Mouse (Mus musculus) stomach, embryonic 15.5 days (tissue): ENCODE results near the gene Rbpjl. TPM values are rescaled to one million over a fixed set of nuclear protein-coding genes. Genes with fewer than 3 reads are reported as not detected.

Experiments used
- ATAC-seq: fragments of 200-750 bp; cut with Nextera tagmentation; 2 replicates; pipeline ENCODE4 v1.8.0; 2017; ENCODE audit warnings: low read depth, moderate number of reproducible peaks, moderate TSS enrichment; ENCODE audit not compliant: insufficient read depth, low FRiP score
- H3K27ac ChIP-seq: fragments of 300-500 bp; sonication (generic); 2 replicates; pipeline ENCODE4 v1.5.1; 2015; ENCODE audit warnings: mild to moderate bottlenecking, inconsistent platforms
- H3K27me3 ChIP-seq: fragments of 300-500 bp; sonication (generic); replicated peaks from 2 replicates; pipeline ENCODE4 v1.6.1; 2015; ENCODE audit warnings: inconsistent platforms
- H3K36me3 ChIP-seq: fragments of 300-500 bp; sonication (generic); 2 replicates; pipeline ENCODE4 v1.6.1; 2015; ENCODE audit warnings: inconsistent platforms
- H3K4me1 ChIP-seq: fragments of 300-500 bp; sonication (generic); 2 replicates; pipeline ENCODE4 v1.6.1; 2015; ENCODE audit warnings: inconsistent platforms
- H3K4me2 ChIP-seq: fragments of 300-500 bp; sonication (generic); 2 replicates; pipeline ENCODE4 v1.6.1; 2015; ENCODE audit warnings: mild to moderate bottlenecking, inconsistent platforms
- H3K4me3 ChIP-seq: fragments of 300-500 bp; sonication (generic); replicated peaks from 2 replicates; pipeline ENCODE4 v1.5.1; 2015; ENCODE audit warnings: inconsistent platforms
- H3K9ac ChIP-seq: fragments of 300-500 bp; sonication (generic); 2 replicates; pipeline ENCODE4 v1.6.1; 2015; ENCODE audit warnings: inconsistent platforms
- H3K9me3 ChIP-seq: fragments of 300-500 bp; sonication (generic); 2 replicates; pipeline ENCODE4 v1.6.1; 2016; ENCODE audit warnings: inconsistent platforms
- WGBS: fragments of 180-500 bp; shearing (Covaris S2); methylation state at CpG from one replicate; pipeline ENCODE4 v1.1.7; 2015; 5-methylcytosine and 5-hydroxymethylcytosine counted together
- polyA plus RNA-seq: library from polyadenylated mRNA; unstranded; fragments of >200 nt; fragmentation: Nextera tagmentation; extraction: Ambion mirVana; gene quantifications from 2 replicates; pipeline ENCODE4 v1.2.1, GENCODE M21; 2015

Rbpjl gene
- polyA plus RNA-seq, 1 experiment from 2014 or later: 49.2 TPM

GRCm38 (mm10) chr2:164441731-164442130 is 38.8 kb downstream of the Rbpjl start:
- no peaks in the 10 kb centered on the region for H3K9me3 ChIP-seq
- peak overlapping the region; percentile 57; the same call in 1 of the 2 replicates for H3K9ac ChIP-seq
- peak overlapping the region; percentile 57 for H3K27ac ChIP-seq
- H3K27me3 ChIP-seq: no peaks in the 10 kb centered on the region
- H3K4me1 ChIP-seq: peaks cover 40% of the 10 kb centered on the region
- peak overlapping the region; percentile 57 for H3K4me3 ChIP-seq
- H3K4me2 ChIP-seq: peak overlapping the region; percentile 73
- ATAC-seq: no peak
- 26% methylated on average over 7 of the region's 7 CpGs for WGBS
- H3K36me3 ChIP-seq: no peaks in the 10 kb centered on the region

DNA sequence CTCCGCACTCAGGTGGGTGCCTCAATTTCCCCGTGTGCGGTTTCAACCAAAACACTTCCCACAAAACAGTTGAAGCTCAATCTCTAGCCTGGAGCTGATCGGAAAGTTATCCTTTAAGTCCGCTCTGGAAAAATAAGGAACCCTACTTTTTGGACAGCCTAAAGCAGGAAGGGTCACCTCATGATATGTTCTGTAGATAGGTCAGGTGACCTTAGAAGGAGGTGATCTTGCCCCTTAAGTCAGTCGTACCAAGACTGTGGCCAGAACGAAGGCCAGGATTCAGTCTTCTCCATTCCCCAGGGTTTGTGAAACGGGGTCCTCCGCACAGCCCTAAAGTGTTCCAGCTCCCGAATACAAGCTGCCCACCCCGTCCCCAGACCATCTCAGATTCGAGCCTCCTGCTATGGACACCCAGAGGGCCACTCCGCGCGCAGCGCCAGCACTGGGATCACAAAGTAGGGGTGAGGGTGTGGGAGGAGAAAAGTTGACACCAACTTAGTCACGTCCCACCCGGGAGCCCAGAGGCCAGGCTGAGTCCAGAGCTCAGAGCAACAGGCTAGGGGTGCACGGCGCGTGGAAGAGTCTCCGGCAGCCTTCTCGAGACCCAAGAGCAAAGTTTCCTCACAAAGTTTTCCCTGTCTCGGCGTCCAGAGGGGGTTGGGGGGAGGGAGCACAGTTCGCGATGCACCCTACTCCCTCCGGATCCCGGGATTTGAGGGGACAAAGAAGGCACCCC is 39.5 kb downstream of the Rbpjl start:
- H3K4me3 ChIP-seq: peak overlapping the region; percentile 57
- H3K36me3 ChIP-seq: no peaks in the 10 kb centered on the region
- H3K27ac ChIP-seq: peak overlapping the region; percentile 86
- ATAC-seq: peak; percentile 50
- H3K9me3 ChIP-seq: no peaks in the 10 kb centered on the region
- H3K4me2 ChIP-seq: peak overlapping the region; percentile 73
- H3K9ac ChIP-seq: peak overlapping the region; percentile 57
- H3K27me3 ChIP-seq: no peaks in the 10 kb centered on the region
- 2% methylated on average over 29 of the region's 29 CpGs for WGBS
- peaks cover 40% of the 10 kb centered on the region for H3K4me1 ChIP-seq

DNA sequence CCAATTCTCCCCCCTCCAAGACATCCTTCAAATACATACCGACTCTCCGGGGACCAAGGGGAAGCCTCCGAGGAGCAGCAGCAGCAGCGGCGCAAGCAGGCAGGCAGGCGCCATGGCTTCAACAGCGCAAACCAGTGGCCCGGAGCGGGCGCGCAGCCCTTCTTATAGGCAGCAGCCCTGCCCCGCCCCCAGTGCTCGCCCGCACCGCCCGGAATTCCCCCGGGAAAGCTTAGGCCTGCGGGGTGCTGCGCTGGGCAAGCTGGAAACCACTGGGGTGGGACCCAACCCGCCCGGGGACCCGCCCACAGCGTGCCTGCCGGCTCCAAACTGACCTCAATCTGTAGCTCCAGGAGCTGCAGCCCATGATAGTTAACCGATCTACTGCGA is 40.1 kb downstream of the Rbpjl start:
- H3K9me3 ChIP-seq: no peaks in the 10 kb centered on the region
- H3K9ac ChIP-seq: peak overlapping the region; percentile 57
- peak; percentile 92 for ATAC-seq
- H3K4me3 ChIP-seq: peak overlapping the region; percentile 57
- H3K27me3 ChIP-seq: no peaks in the 10 kb centered on the region
- no peaks in the 10 kb centered on the region for H3K36me3 ChIP-seq
- peak overlapping the region; percentile 73 for H3K4me2 ChIP-seq
- H3K27ac ChIP-seq: peak overlapping the region; percentile 86
- H3K4me1 ChIP-seq: peaks cover 40% of the 10 kb centered on the region
- WGBS: under 1% methylated on average over 26 of the region's 26 CpGs

DNA sequence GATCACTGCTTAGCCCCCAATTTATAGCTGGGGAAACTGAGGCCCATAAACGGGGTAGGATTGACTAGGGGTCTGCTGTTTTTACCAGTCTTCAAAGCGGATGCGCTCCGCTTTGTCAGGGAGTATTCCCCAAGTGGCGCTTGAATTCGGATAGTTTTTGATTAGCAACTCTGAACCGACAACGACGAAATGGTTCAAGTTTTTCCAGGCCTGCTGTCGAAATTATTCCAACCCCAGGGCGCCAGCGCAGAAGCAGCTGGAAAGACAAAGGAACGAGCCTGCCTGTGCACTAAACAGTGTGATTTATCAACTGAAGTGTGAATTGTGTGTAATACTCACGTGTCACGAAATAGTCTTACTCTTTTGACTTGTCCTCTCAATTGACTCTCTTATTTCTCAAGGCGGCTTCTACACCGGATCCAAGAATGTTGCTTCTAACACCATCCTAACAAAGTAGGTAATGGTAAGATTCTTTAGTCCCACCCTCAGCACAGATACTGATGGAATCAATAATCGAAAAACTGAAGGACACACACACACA is 40.6 kb downstream of the Rbpjl start, which contains the start of gene Sdc4:
Gene Sdc4, minus strand, starts transcription at position 428 of the 541 bp plus-strand sequence.
- Histone ChIP-seq H3K4me2 (peak within 1 kb of the TSS; percentile 73), H3K9ac (peak within 1 kb of the TSS; percentile 57), H3K4me3 (peak within 1 kb of the TSS; percentile 57), H3K9me3 (no peaks in the 10 kb centered on the region), H3K27me3 (no peaks in the 10 kb centered on the region), H3K4me1 (peaks cover 36% of the 10 kb centered on the region), H3K27ac (peak within 1 kb of the TSS; percentile 86), H3K36me3 (no peaks in the 10 kb centered on the region)
- 9% methylated on average over 18 of the region's 18 CpGs for WGBS
- ATAC-seq: no peak

GRCm38 (mm10) chr2:164444701-164445100 is 41.8 kb downstream of the Rbpjl start:
- no peak overlapping the region for H3K4me3 ChIP-seq
- no peak overlapping the region for H3K4me2 ChIP-seq
- no peaks in the 10 kb centered on the region for H3K36me3 ChIP-seq
- H3K4me1 ChIP-seq: peaks cover 24% of the 10 kb centered on the region
- no peaks in the 10 kb centered on the region for H3K9me3 ChIP-seq
- no peaks in the 10 kb centered on the region for H3K27me3 ChIP-seq
- ATAC-seq: no peak
- 71% methylated on average over 2 of the region's 2 CpGs for WGBS
- no peak overlapping the region for H3K9ac ChIP-seq
- no peak overlapping the region for H3K27ac ChIP-seq

DNA sequence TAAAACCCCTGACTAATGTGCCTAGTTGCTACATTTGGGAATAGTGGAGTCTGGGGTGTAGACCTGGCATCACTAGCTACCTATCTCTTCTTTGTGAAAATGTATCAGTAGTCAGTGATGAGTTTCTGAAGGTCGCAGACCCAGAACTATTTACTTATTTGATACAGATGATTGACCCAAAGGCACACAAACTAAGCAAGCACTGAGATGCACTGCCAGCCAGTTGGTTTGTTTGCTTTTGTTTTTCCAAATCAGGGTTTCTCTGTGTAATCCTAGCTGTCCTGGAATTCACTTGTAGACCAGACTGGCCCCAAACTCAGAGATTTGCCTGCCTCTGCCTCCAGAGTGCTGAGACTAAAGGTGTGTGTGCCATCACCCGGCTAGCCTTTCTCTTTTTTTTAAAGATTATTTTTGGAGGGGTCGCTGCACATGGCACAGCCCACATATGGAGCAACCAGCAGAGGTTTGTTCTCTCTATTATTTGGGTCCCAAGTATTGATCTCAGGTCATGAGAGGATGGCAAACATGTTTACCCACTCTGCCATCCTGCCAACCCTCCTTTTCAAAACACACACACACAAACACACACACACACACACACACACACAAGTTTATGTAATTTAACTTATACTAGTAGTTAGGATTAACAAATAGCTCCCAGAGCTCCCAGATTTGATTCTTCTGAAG is 42.6 kb downstream of the Rbpjl start:
- no peak for ATAC-seq
- Histone ChIP-seq H3K9ac (no peak overlapping the region), H3K27me3 (no peaks in the 10 kb centered on the region), H3K4me3 (no peak overlapping the region), H3K36me3 (no peaks in the 10 kb centered on the region), H3K4me2 (no peak overlapping the region), H3K9me3 (no peaks in the 10 kb centered on the region), H3K4me1 (peaks cover 18% of the 10 kb centered on the region), H3K27ac (no peak overlapping the region)
- WGBS: 78% methylated on average over 3 of the region's 3 CpGs

GRCm38 (mm10) chr2:164446086-164446469 is 43.1 kb downstream of the Rbpjl start:
- ATAC-seq: no peak
- Histone ChIP-seq H3K27me3 (no peaks in the 10 kb centered on the region), H3K9ac (no peak overlapping the region), H3K36me3 (no peaks in the 10 kb centered on the region), H3K4me2 (no peak overlapping the region), H3K9me3 (no peaks in the 10 kb centered on the region), H3K27ac (no peak overlapping the region), H3K4me1 (peaks cover 18% of the 10 kb centered on the region), H3K4me3 (no peak overlapping the region)
- 66% methylated on average over 3 of the region's 3 CpGs for WGBS

DNA sequence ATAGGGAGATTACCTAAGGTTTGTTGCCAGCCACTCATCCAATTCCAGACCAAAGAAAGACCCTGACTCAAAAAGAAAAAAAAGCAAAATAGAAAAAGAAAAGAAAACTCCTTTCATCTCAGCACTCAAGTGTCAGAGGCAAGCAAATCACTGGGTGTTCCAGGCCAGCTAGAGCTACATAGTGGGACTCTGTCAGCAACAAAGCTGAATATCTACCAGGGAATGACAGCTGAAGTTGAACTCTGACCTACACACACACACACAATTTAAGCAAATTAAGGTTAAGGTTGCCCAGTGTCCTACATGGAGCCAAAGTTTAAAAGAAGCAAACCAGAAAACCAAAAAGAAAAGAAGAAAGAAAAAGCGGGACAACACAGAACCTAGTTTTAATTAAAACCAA is 45.2 kb downstream of the Rbpjl start:
- no peaks in the 10 kb centered on the region for H3K9me3 ChIP-seq
- WGBS: 90% methylated on average over 1 of the region's 1 CpGs

GRCm38 (mm10) chr2:164448921-164449320 is 46.0 kb downstream of the Rbpjl start:
- no peak overlapping the region for H3K9ac ChIP-seq
- no peaks in the 10 kb centered on the region for H3K36me3 ChIP-seq
- no peak for ATAC-seq
- no peak overlapping the region for H3K4me3 ChIP-seq
- H3K9me3 ChIP-seq: no peaks in the 10 kb centered on the region
- no peak overlapping the region for H3K27ac ChIP-seq
- no peak overlapping the region for H3K4me2 ChIP-seq
- WGBS: 56% methylated on average over 5 of the region's 5 CpGs
- peaks cover 3% of the 10 kb centered on the region; the same call in 1 of the 2 replicates for H3K4me1 ChIP-seq
- no peaks in the 10 kb centered on the region for H3K27me3 ChIP-seq

More for the DNA sequence above, 45.2 kb downstream of the Rbpjl start:
- Histone ChIP-seq H3K27ac (no peak overlapping the region), H3K9ac (no peak overlapping the region), H3K4me2 (no peak overlapping the region), H3K36me3 (no peaks in the 10 kb centered on the region), H3K27me3 (no peaks in the 10 kb centered on the region), H3K4me3 (no peak overlapping the region), H3K4me1 (peaks cover 9% of the 10 kb centered on the region)
- ATAC-seq: no peak

- Histone ChIP-seq H3K9ac (no peak overlapping the region), H3K27ac (no peak overlapping the region), H3K27me3 (no peaks in the 10 kb centered on the region), H3K4me2 (no peak overlapping the region), H3K36me3 (no peaks in the 10 kb centered on the region), H3K4me1 (peaks cover 5% of the 10 kb centered on the region; the same call in 1 of the 2 replicates), H3K4me3 (no peak overlapping the region), H3K9me3 (no peaks in the 10 kb centered on the region)
- no peak for ATAC-seq
- 77% methylated on average over 14 of the region's 14 CpGs for WGBS
These were observed 46.6 kb downstream of the Rbpjl start for GRCm38 (mm10) chr2:164449341-164450042.

- no peak overlapping the region for H3K27ac ChIP-seq
- H3K9ac ChIP-seq: no peak overlapping the region
- no peak overlapping the region for H3K4me2 ChIP-seq
- H3K4me3 ChIP-seq: no peak overlapping the region
- no peak for ATAC-seq
- H3K27me3 ChIP-seq: no peaks in the 10 kb centered on the region
- 56% methylated on average over 13 of the region's 13 CpGs for WGBS
- H3K9me3 ChIP-seq: no peaks in the 10 kb centered on the region
- H3K4me1 ChIP-seq: peaks cover 26% of the 10 kb centered on the region
- H3K36me3 ChIP-seq: no peaks in the 10 kb centered on the region
These were observed 49.2 kb downstream of the Rbpjl start for GRCm38 (mm10) chr2:164452000-164452676.
